Mouse (Mus musculus) thymus, postnatal 36 days (tissue): Measurements from ENCODE around the gene Gstz1.
A peak's percentile ranks its signal among the peaks of the same experiment; 100 is the strongest.
"Not testable (repeated sequence)": the region's sequence is repeated elsewhere in the genome, so short reads cannot be mapped to it uniquely, and the experiment has no call there.

Experiments used
- DNase-seq, 2 experiments: peaks; one replicate each; pipeline ENCODE4 v3.0.0; 2022; ENCODE audit warnings: mixed read lengths in 2 of 2

Gene Gstz1

DNA sequence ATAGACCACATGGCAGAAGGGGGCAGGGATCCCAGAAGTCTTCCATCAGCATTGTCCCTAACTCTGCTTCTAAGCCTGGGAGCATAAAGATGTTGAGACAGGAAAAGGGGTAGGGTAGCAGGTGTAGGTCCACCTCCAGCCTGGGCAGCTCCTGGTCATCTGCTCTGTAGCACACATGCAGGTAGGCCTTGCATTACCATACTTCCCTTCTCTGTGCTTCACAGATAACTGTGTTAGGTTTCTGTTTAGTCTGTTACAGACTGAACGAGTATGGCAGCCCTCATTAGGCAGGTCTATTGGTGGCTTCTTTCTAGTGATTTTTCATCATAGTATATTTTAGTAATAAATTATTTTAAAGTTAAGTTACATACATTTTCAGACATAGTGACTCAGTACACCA is 13.3 kb downstream of the Gstz1 start:
- DNase-seq: no peak

DNA sequence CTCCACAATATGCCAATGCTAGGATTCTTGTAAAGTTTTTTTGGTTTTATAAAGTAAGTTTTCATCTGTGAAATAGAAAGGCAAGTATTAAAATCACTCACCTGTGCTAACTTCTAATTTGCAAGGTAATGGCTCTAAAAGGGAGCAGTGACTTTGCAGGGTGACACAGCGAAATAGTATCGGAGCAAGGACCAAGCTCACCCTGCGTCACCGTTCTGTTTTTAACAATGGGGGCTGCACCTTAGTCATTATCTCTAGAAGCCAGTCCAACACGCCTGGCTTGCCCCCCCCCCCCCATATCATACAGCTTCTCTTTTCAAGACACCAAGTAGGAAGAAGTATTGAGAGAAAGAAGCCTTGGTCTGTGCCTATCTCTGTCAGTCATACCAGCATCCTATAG is 13.8 kb downstream of the Gstz1 start:
- no peak for DNase-seq

DNA sequence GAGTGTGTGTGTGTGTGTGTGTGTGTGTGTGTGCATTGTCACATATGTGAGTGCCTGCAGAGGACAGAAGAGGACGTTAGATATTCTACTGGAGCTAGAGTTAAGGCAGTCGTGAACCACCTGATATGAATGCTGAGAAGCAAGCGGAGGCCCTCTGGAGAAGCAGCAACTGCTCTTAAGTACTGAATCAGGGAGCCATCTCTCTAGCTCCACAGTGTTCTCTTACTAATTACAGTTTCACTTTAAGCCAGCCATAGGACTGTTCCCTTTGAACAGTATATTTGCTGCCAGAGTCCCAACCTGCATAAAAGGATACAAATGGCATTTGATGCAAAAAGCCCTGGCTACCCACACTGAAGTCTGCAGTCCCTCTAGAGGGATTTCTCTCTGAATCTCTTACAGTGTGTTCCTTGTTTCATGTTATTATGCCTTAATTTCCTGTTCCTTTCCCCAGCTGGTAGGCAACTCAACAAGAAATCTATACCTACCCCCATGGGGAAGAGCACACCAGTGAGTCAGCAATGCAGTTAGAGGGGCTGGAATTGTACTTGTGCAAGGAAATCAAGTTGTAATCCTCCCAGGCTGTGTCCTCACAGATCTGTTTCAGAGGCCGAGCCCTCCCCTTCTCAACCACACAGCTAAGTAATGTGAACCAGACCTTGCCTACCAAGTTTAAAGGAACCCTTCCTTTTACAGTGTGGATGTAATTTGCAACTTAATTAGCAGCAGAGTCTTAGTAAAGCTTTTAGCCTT is 28.4 kb downstream of the Gstz1 start:
- DNase-seq: no peak

DNA sequence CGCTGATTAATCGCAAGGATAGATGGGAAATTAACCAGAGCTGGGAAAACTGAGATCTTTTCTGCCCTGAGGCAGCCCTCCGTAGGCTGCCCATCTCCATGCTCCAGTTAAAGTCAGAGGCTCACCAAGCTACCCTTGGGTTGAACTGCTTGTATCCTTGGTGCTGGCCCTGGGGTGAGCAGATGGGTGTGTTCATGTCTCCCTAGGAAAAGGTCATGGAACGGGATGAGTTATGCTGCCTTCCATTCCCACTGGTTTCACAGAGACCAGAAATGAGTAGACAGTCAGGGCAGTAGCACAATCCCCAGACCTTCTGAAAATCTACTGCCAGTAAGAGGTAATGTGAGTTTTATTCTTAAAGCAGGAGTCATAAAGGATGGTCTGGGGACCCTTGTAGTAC is 30.7 kb downstream of the Gstz1 start:
- DNase-seq: no peak

DNA sequence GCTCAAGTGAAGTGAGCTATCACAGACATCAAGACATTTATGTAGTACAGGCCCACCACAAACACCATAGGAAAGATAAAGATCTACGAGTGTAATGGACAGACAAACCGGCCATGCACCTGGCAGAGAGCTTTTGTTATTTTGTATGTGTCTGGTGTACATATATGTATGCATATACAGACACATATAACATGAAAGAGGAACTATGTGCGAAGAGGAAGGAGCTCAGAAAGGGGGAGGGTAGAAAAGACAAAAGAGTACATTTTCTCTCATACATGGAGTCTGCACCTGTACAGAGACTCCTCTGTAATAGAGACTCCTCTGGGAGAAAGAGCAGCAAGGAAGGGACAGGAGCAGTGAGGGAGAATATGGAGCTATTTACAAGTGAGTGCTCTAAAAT is 46.0 kb downstream of the Gstz1 start:
- no peak for DNase-seq

DNA sequence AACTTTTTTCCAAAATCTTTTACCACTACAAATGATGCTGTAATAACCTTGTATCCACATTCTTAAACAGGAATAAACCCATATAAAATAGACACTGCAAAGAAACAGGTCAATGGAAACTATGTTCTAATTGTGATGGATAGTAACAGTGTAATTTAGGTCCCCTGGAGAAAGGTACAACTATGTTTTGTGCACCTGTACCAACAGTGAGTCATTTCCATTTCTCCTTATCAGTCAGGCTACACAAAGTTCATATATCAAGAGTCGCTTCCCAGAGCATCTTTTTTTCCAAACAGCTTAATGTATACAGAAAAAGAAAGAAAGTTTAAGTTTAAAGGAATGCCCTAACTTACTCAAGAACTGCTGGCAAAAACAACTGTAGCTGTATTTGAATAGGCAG is 48.1 kb downstream of the Gstz1 start:
- no peak for DNase-seq

DNA sequence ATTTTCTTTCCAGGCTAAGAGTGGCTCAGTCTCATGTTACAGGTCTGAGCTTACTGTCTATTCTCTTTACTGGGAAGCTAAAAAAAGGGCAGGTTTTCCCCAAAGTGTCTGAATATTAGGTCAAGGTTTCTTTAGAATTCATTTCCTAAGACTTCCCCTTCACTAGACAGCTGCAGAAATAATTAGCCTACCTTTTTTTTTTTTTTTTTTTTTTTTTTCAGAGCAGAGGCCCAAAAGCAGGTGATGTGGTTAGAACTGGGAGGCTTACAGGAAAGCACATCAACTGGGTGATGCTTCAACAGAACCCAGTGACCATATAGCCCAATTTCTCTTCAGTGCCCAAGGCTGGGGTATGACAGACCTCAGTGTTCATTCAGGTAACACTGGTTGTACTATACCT is 49.3 kb downstream of the Gstz1 start:
- no peak for DNase-seq

DNA sequence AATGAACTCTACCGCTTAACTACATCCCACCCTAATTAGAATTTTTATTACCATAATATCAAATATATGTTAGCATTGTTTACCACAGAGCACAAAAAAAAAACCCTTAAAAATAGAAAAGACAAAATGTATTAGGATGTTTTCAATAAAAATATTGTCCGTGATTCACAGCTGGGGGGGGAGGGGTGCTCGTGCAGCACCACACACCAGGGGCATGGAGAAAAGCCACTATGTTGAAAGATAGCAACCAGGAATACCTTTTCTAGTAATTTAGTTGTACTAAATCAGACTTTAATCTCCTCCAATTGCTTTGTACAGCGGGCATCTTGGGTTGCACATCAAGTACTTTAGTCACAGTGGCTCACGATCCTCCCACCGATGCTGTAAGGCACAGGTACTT is 51.8 kb downstream of the Gstz1 start:
- no peak for DNase-seq

DNA sequence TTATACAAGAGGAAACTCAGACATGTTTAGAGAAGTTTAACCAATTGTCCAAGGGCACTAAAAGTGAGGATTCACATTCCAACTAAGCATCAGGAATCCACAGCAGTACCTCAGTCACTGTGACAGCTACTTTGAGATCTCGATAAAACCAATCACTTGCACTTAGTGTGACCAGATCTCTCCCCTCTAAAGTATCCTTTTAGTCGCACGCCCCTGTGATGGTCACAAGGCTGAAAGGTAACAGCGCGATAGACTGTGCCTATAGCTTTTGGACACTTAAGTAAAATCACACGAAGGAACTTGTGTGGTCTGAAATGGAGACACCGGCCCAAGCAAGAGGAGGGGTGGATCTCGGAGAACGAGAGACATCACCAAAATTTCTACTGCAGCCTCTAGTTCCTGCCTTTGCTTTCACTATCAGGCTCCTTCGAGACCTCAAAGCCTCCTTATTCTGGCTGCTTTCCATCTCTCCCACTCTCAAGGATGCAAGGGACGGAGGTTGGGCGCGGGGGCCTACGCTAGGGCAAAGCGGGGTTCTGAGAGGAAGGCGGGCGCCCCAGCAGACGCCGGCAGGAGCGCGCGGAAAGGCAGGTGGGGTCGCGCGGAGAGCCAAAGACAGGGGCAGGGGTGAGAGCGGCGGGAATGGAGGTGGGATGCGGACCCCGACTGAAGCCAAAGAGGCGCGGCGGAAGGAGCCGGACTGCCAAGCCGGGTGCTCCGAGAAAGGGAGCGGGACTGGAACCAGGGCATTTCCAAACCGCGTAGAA is 52.4 kb downstream of the Gstz1 start, which contains the start of gene Samd15:
Samd15 (plus strand) TSS at position 518 of the 767 bp plus-strand sequence.
- DNase-seq: peak in 1 of 2 experiments; percentile 75

DNA sequence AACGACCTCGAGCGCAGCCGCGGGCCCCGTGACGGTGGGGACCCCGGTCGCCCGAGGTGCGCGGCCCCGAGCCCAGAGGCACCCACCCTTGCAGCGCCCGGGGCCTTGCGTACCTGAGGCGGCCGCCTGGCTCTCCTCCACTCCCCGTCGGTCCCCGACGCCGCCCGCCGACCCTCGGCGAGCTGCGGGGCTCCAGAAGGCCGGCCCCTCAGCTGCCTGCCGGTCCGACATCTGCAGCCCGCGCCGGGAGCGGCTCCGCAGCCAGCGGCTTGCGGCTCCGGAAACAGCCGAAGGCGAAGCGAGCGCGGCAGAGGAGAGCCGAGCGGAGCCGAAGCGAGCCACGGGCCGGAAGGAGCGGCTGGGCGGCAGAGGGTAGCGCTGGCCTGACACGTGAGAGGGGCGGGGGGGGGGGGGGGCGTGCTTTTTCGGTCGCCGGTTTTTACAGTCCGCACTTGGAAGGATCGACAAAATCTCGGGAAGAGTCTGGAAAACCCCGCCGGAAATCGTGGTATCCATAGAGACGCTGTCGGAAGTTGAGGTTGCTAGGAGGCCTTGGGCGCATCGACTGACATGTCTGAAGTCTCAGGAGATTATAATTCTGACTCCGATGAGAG is 53.1 kb downstream of the Gstz1 start, which contains the start of gene Tmed8:
Tmed8 (minus strand) TSS at position 482 of the 614 bp plus-strand sequence.
- DNase-seq: peak; percentile 85 to 90

DNA sequence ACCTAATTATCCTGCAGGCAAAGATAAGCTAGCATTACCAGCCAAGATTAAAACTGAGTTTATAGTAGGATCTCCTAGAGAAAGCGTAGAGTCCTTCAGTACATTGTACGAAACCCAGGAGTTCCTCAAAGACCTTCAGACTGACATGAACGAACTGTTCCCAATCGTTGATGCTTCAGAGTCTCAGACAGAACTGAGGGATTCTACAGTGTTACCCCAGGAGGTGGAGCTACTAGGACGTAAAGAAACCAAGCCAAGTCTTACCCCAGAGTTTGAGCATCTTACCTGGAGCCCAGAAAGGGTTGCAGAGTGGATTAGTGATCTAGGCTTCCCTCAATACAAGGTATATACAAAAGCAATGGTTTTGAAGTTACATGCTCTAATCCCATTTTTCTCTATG is 54.7 kb downstream of the Gstz1 start:
- no peak for DNase-seq

DNA sequence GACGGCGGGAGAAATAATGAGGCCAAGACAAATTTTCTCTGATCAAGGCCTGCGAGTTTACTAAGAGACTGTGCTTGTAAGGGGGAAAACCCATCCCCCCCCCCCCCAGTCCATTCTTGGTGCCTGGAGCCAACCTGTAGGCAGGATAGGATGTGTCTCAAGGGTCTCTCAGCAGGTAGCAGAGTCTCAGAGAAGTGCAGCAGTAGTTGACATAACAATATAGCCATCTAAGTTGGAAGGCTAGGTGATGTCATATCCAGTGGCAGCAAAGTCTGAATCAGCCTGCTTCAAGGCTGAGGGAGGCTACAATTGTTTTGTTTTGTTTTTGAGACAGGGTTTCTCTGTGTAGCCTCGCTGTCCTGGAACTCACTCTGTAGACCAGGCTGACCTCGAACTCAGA is 58.8 kb downstream of the Gstz1 start:
- not testable (repeated sequence) for DNase-seq

DNA sequence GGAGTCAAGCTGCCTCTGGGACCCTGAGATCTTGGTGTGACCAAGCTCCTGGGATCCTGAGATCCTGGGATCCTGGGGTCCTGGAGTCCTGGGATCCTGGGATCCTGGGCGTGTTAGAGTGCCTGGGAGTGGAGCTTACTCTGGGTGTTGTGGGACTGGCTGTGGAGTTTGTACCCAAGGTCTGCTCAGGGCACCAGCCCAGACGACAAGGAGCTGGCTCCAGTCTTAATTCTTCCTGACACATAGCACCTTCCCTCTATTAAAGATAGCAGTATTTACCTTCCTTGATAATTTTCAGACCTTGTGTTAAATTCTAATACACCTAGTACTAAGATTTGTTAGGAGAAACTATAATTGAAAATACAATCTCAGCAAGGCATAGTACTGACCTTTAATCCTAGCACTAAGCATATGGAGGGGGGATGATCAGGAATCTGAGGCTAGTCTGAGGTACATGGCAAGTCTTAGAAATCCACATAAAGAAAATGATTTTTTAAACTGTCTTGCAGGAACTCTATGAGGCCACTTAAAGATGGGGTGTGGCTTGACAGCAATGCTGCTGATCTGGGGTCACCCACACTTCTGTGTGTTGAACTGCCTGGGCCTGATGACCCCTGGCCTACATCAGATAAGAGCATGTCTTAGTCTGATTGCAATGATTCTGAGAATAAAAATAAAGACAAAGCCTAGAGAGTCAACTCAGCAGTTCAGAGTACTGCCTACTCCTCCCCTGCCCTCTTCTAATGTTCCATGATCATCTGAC is 66.1 kb downstream of the Gstz1 start:
- no peak for DNase-seq
